Mouse (Mus musculus) E14TG2a.4 (cell line): Measurements from ENCODE around the gene Etnk1.

Experiments
- CTCF ChIP-seq: conservative IDR thresholded peaks from 2 replicates; pipeline ENCODE4 v1.5.1; 2014; ENCODE audit warnings: low read length
- NANOG ChIP-seq: IDR thresholded peaks from 2 replicates; pipeline ENCODE4 v1.6.1; 2014; ENCODE audit warnings: borderline replicate concordance, low read length, mixed read lengths

DNA sequence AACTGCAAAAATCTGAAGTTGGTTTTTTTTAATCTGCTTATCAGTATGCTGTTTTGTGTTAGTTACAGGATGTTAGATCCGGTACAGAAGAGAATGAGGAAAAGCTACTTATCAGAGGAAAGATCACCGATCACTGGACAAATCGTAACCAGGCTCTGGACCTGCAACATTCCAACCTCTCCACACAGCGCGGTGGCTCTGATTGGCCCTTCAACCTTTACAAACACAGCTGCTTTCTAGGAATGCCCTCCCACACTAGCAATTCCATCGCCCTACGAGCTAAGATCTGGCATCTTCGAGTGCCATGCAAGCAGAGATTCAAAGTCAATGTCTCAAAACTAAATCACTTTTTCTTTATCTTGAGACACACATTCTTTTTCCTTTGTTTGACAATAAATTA is 9.6 kb upstream of the Etnk1 start:
- TF ChIP-seq CTCF (no peak), NANOG (no peak)
